Mouse (Mus musculus) forebrain, embryonic 11.5 days (tissue): ENCODE measurements around the gene Odf2. TPM values are rescaled to one million over a fixed set of nuclear protein-coding genes. Genes with fewer than 3 reads are reported as not detected.

Experiments
- ATAC-seq: fragments of 200-750 bp; cut with Nextera tagmentation; replicated peaks from 2 replicates; pipeline ENCODE4 v1.8.0; 2017; ENCODE audit warnings: moderate TSS enrichment; ENCODE audit not compliant: low FRiP score
- DNase-seq: peaks from one replicate; pipeline ENCODE4 v3.0.0-alpha.2; 2017; ENCODE audit warnings: low spot score
- H3K27ac ChIP-seq: fragments of 300-500 bp; sonication (generic); 2 replicates; pipeline ENCODE4 v1.5.1; 2014; ENCODE audit warnings: low read depth, low read length
- H3K27me3 ChIP-seq: fragments of 300-500 bp; sonication (generic); 2 replicates; pipeline ENCODE4 v1.6.1; 2014; ENCODE audit warnings: mild to moderate bottlenecking, low read length, mixed read lengths; ENCODE audit not compliant: control insufficient read depth, insufficient read depth
- H3K36me3 ChIP-seq: fragments of 300-500 bp; sonication (generic); 2 replicates; pipeline ENCODE4 v1.6.1; 2014; ENCODE audit warnings: mild to moderate bottlenecking, low read length, moderate library complexity, mixed read lengths; ENCODE audit not compliant: control insufficient read depth, insufficient read depth
- H3K4me1 ChIP-seq: fragments of 300-500 bp; sonication (generic); replicated peaks from 2 replicates; pipeline ENCODE4 v1.6.1; 2014; ENCODE audit warnings: low read length, mixed read lengths; ENCODE audit not compliant: control insufficient read depth, insufficient read depth
- H3K4me2 ChIP-seq: fragments of 300-500 bp; sonication (generic); 2 replicates; pipeline ENCODE4 v1.6.1; 2014; ENCODE audit warnings: low read depth, mild to moderate bottlenecking, low read length, moderate library complexity, mixed read lengths; ENCODE audit not compliant: severe bottlenecking
- H3K4me3 ChIP-seq: fragments of 300-500 bp; sonication (generic); 2 replicates; pipeline ENCODE4 v1.5.1; 2014; ENCODE audit warnings: low read depth, low read length
- H3K9ac ChIP-seq: fragments of 300-500 bp; sonication (generic); 2 replicates; pipeline ENCODE4 v1.6.1; 2014; ENCODE audit warnings: low read length
- H3K9me3 ChIP-seq: fragments of 300-500 bp; sonication (generic); 2 replicates; pipeline ENCODE4 v1.6.1; 2016; ENCODE audit warnings: low read length, mixed read lengths; ENCODE audit not compliant: control insufficient read depth
- WGBS: fragments of 180-500 bp; shearing (Covaris S2); extraction: QIAGEN DNeasy Blood & Tissue Kit; methylation state at CpG from one replicate; pipeline ENCODE4 v1.1.7; 2014; 5-methylcytosine and 5-hydroxymethylcytosine counted together
- microRNA-seq: library from miRNA; unstranded; fragments of <30 nt; microRNA quantifications from one replicate; pipeline ENCODE4, GENCODE M21; 2016; ENCODE audit not compliant: insufficient number of aligned reads
- polyA plus RNA-seq: library from polyadenylated mRNA; unstranded; fragments of >200 nt; fragmentation: Nextera tagmentation; extraction: Ambion mirVana; gene quantifications from 2 replicates; pipeline ENCODE4 v1.2.1, GENCODE M21; 2014

Odf2 gene
- polyA plus RNA-seq, 1 experiment from 2014 or later, result 132 TPM

DNA sequence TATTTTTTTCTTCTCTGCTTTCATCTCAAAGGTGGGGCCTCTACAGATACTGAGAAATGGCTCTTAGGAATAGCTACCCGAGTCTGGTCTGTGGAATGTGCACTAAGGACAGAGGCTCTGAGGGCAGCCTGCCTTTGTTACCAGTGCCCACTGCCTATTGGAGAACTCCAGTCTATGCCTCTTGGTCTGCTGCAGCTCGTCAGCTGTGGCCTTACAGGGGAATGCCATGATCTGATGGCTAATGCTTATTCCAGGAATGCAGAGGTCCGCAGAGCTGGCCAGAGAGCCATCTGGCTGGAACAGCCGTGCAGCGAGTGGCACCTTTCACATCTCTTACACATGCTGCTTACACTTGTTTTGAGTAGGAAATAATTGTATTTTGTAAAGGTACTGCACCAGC lies 78.7 kb downstream of the Odf2 start:
- Histone ChIP-seq H3K27me3 (no peaks in the 10 kb centered on the region), H3K27ac (no peak overlapping the region), H3K36me3 (no peaks in the 10 kb centered on the region), H3K4me1 (peaks cover 5% of the 10 kb centered on the region; the same call in 1 of the 2 replicates), H3K4me2 (0 out of 2 replicates have a peak overlapping the region, but pooled peaks have one; percentile 6), H3K4me3 (no peak overlapping the region; the same call in 1 of the 2 replicates), H3K9ac (no peak overlapping the region), H3K9me3 (no peaks in the 10 kb centered on the region)
- DNase-seq (no peak), ATAC-seq (no peak)
- WGBS, result 65% methylated on average over 5 of the region's 5 CpGs

DNA sequence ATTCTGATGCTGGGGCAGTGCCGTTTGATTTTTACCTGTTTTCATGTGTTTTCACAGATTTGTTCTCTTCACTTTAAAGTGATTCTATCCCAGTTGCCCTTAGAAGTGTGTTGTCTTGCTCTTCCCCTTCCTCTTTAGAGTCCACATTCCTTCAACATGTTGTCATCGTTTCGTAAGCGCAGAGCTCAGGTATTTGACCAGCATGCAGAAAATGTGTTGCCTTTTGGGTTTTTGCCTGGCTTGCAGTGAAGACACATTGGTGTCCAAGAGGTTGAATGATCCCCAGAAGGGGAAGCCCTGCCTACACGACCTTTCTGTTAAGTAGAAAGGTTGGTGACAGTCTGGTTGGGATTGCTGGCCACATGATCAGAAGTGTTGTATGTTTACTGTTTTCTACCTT lies 79.6 kb downstream of the Odf2 start:
- Histone ChIP-seq H3K9me3 (no peaks in the 10 kb centered on the region), H3K4me2 (no peak overlapping the region), H3K27me3 (no peaks in the 10 kb centered on the region), H3K4me1 (peaks cover 5% of the 10 kb centered on the region; the same call in 1 of the 2 replicates), H3K4me3 (no peak overlapping the region), H3K27ac (no peak overlapping the region), H3K9ac (no peak overlapping the region), H3K36me3 (no peaks in the 10 kb centered on the region)
- ATAC-seq (no peak), DNase-seq (no peak)
- 81% methylated on average over 5 of the region's 5 CpGs for WGBS

DNA sequence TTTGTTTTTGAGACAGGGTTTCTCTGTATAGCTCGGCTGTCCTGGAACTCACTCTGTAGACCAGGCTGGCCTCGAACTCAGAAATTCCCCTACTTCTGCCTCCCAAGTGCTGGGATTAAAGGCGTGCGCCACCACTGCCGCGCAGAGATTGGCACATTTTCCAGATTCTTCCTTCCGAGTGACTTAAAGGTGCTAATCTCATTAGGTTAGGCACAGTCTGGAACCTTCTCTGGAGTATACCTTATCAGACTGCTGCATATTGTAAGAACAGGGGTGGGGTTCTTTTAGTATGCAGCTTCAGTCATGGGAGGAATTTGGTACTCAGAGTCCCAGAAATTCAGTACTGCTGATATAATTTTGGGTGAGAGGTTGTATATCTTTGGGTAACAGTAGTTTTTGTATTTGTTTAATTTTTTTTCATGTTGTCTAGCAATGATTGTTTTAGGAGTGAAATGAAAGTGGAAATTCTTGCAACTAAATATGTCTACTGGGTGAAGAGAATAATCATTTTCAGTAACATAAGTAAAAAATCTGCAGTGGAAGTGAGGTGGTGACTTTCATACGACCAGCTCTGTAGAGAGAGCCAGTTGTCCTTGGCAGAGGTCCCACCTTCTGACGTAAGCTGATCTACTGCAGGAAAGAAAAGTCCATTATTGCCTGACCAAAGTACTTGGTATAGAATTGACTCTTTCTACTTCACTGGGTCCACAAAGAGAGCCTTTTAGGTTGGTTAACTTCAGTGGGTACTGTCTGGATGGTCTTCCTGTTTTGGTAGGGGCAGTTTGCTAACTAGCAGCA lies 83.0 kb downstream of the Odf2 start:
- no peaks in the 10 kb centered on the region for H3K36me3 ChIP-seq
- H3K27ac ChIP-seq, result no peak overlapping the region
- H3K9ac ChIP-seq, result no peak overlapping the region
- H3K4me3 ChIP-seq, result no peak overlapping the region
- peaks cover 5% of the 10 kb centered on the region; the same call in 1 of the 2 replicates for H3K4me1 ChIP-seq
- H3K9me3 ChIP-seq, result no peaks in the 10 kb centered on the region
- ATAC-seq (no peak), DNase-seq (no peak)
- H3K27me3 ChIP-seq, result no peaks in the 10 kb centered on the region
- WGBS, result 86% methylated on average over 9 of the region's 9 CpGs
- H3K4me2 ChIP-seq, result no peak overlapping the region

DNA sequence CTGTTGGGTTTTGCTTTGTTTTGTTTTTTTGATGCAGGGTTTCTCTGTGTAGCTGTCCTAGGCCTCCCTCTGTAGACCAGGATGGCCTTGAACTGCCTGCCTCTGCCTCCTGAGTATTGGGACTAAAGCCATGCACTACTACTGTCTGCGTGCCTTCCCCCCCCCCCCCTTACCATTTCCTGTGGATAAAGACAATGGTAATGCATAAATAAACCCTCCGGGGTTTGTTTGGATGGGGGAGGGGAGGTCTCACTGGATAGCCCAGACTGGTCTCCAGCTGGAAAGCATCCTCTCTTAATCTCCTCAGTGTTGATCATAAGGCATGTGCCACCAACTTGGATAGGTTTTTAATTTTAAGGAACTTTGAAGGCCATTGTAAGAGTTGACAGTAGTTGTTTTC lies 84.5 kb downstream of the Odf2 start:
- no peak overlapping the region for H3K4me2 ChIP-seq
- DNase-seq, result no peak
- ATAC-seq, result no peak
- H3K9ac ChIP-seq, result no peak overlapping the region
- H3K9me3 ChIP-seq, result no peaks in the 10 kb centered on the region
- WGBS, result 31% methylated on average over 2 of the region's 2 CpGs
- H3K4me1 ChIP-seq, result no peaks in the 10 kb centered on the region; the same call in 1 of the 2 replicates
- H3K36me3 ChIP-seq, result no peaks in the 10 kb centered on the region
- no peak overlapping the region for H3K27ac ChIP-seq
- H3K27me3 ChIP-seq, result no peaks in the 10 kb centered on the region
- no peak overlapping the region for H3K4me3 ChIP-seq

DNA sequence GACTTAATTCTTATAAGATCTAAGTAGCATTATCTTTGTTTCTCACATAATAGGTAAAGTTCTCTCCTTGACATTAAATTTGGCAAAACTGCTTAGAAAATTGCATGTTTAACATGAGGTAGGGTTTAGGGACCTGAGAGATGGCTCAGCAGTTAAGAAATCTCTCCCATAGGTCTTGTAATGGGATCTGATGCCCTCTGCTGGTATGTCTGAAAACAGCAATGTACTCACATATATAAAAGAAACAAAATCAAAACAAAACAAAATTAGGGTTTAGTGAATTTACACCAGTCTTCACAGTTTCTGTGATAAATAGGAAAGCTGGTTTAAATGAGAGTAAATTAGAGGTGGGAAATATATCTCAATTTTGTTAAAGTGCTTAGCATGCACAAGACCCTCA lies 88.3 kb downstream of the Odf2 start:
- Histone ChIP-seq H3K27me3 (no peaks in the 10 kb centered on the region), H3K27ac (no peak overlapping the region), H3K9me3 (no peaks in the 10 kb centered on the region), H3K4me1 (no peaks in the 10 kb centered on the region), H3K36me3 (no peaks in the 10 kb centered on the region; the same call in 1 of the 2 replicates), H3K4me3 (no peak overlapping the region), H3K4me2 (no peak overlapping the region), H3K9ac (no peak overlapping the region)
- no peak for ATAC-seq
- no peak for DNase-seq

DNA sequence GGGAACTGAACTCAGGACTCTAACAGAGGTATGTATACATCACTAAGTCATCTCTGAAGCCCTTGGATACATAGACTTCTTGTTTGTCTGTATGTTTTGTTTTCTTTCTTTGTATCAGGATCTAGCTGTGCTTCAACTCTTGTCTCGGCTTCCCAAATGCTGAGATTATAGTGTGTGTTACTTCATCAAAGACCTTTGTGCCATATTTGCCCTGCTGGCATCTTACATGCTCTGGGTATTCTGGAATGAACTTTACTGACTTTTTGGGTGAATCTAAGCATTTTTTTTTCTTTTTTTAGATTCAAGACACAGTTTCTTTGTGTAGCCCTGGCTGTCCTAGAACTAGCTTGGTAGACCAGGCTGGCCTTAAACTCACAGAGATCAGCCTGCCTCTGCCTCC lies 91.6 kb downstream of the Odf2 start:
- Histone ChIP-seq H3K4me2 (no peak overlapping the region), H3K4me1 (no peaks in the 10 kb centered on the region), H3K9ac (no peak overlapping the region), H3K4me3 (no peak overlapping the region), H3K27ac (no peak overlapping the region), H3K9me3 (no peaks in the 10 kb centered on the region), H3K27me3 (no peaks in the 10 kb centered on the region), H3K36me3 (peaks cover 6% of the 10 kb centered on the region; the same call in 1 of the 2 replicates)
- DNase-seq, result no peak
- WGBS, result 85% methylated on average over 1 of the region's 1 CpGs
- no peak for ATAC-seq

Small RNAs within 50 kb of the gene (microRNA-seq; reads per million reads assigned to microRNA genes)
- gene Mir219a-2 (not detected), gene Mir219b (not detected)

Other genes with a start within 250 kb of the Odf2 start
- not detected in 2 replicates for gene Gm13420, start 137.5 kb upstream of the Odf2 start, polyA plus RNA-seq
- not detected in 2 replicates for gene Gm13547, start 129.9 kb upstream of the Odf2 start, polyA plus RNA-seq
- 38.2 and 40.5 TPM in 2 replicates for gene Coq4, start 101.7 kb upstream of the Odf2 start, polyA plus RNA-seq
- 34.0 and 35.0 TPM in 2 replicates for gene Trub2, start 100.7 kb upstream of the Odf2 start, polyA plus RNA-seq
- gene Slc27a4, start 86.6 kb upstream of the Odf2 start, polyA plus RNA-seq, result 11.9 and 13.9 TPM in 2 replicates
- 18.1 and 19.2 TPM in 2 replicates for gene Urm1, start 69.1 kb upstream of the Odf2 start, polyA plus RNA-seq
- gene Cercam, start 20.1 kb upstream of the Odf2 start, polyA plus RNA-seq, result 13.3 and 14.1 TPM in 2 replicates
- 68.0 and 69.8 TPM in 2 replicates for gene Gle1, start 46.2 kb downstream of the Odf2 start, polyA plus RNA-seq
- gene Sptan1, start 76.3 kb downstream of the Odf2 start, polyA plus RNA-seq, result 135 and 147 TPM in 2 replicates
- 35.9 and 39.6 TPM in 2 replicates for gene Wdr34, start 159.7 kb downstream of the Odf2 start, polyA plus RNA-seq
- gene Set, start 168.2 kb downstream of the Odf2 start, polyA plus RNA-seq, result 817 and 824 TPM in 2 replicates
- 10.5 and 12.1 TPM in 2 replicates for gene Pkn3, start 188.5 kb downstream of the Odf2 start, polyA plus RNA-seq
- gene Zdhhc12, start 204.4 kb downstream of the Odf2 start, polyA plus RNA-seq, result 27.1 and 35.4 TPM in 2 replicates
- gene Zer1, start 235.4 kb downstream of the Odf2 start, polyA plus RNA-seq, result 8.0 and 8.1 TPM in 2 replicates
- 11.6 and 15.2 TPM in 2 replicates for gene Tbc1d13, start 244.5 kb downstream of the Odf2 start, polyA plus RNA-seq